Mouse (Mus musculus): ENCODE results near the gene Rpl11. TPM values are rescaled to one million over a fixed set of nuclear protein-coding genes. Genes with fewer than 3 reads are reported as not detected.
"Not testable (repeated sequence)": the region's sequence is repeated elsewhere in the genome, so short reads cannot be mapped to it uniquely, and the experiment has no call there.

Gene Rpl11
- 251 and 261 TPM in 2 replicates for polyA plus RNA-seq (2014; fragmentation: Nextera tagmentation; extraction: Ambion mirVana)

DNA sequence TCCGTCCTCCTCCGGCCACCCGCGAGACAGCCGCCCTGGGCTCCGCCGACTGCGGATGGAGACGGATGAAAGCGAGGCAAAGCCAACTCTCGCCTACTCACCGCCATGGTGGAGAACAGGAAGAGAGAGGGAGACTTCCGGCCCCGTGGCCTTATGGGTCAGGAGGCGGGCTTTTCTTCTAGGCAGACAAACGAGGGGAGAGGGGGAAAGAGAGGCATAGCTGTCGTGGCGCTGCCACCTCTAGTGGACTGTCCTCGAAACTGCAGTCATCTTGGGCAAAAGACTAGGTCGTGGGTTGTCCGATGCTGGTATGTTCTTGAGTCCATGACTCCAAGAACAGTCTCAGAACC is at the start of gene Rpl11:
Rpl11 (minus strand) TSS at position 182 of the 350 bp plus-strand sequence.
- 0% methylated on average over 21 of the region's 21 CpGs for WGBS
- peak; percentile 98 for ATAC-seq (ENCODE audit: low read depth)
- H3K27me3 ChIP-seq (ENCODE audit: control insufficient read depth, insufficient read depth, low read length) = no peaks in the 10 kb centered on the region
- H3K9ac ChIP-seq (replicated peaks; ENCODE audit: low read depth, low read length) = peak within 1 kb of the TSS; percentile 93
- no peaks in the 10 kb centered on the region for H3K9me3 ChIP-seq (ENCODE audit: control insufficient read depth, low read length)
- H3K36me3 ChIP-seq (ENCODE audit: control insufficient read depth, insufficient read depth, low read length) = peaks cover 32% of the 10 kb centered on the region
- H3K4me2 ChIP-seq (ENCODE audit: low read depth, low read length) = peak within 1 kb of the TSS; percentile 96
- H3K4me3 ChIP-seq (ENCODE audit: low read depth, low read length) = peak within 1 kb of the TSS; percentile 97
- peak within 1 kb of the TSS; percentile 94 for H3K27ac ChIP-seq (ENCODE audit: low read depth, low read length)
- H3K4me1 ChIP-seq (ENCODE audit: control insufficient read depth, insufficient read depth, low read length) = peaks cover 10% of the 10 kb centered on the region; the same call in 1 of the 2 replicates

DNA sequence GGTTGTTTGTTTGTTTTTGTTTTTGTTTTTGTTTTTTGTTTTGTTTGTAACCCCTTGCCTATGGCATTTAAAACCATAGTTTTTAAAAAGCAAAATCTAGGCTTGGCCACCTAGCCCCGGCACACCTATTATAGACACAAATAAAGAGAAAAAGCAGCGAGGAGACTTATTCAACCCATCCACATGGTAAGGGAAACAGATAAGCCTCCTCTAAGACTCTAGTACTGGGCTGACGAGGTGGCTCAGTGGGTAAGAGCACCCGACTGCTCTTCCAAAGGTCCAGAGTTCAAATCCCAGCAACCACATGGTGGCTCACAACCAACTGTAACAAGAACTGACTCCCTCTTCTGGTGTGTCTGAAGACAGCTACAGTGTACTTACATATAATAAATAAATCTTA is 48.5 kb upstream of the Rpl11 start:
- H3K27me3 ChIP-seq (ENCODE audit: control insufficient read depth, insufficient read depth, low read length); H3K27ac ChIP-seq (ENCODE audit: low read depth, low read length); H3K9ac ChIP-seq (replicated peaks; ENCODE audit: low read depth, low read length); H3K9me3 ChIP-seq (ENCODE audit: control insufficient read depth, low read length); H3K4me2 ChIP-seq (ENCODE audit: low read depth, low read length); H3K36me3 ChIP-seq (ENCODE audit: control insufficient read depth, insufficient read depth, low read length); H3K4me1 ChIP-seq (ENCODE audit: control insufficient read depth, insufficient read depth, low read length); ATAC-seq (ENCODE audit: low read depth); H3K4me3 ChIP-seq (ENCODE audit: low read depth, low read length): not testable (repeated sequence)
- WGBS = 86% methylated on average over 4 of the region's 4 CpGs

DNA sequence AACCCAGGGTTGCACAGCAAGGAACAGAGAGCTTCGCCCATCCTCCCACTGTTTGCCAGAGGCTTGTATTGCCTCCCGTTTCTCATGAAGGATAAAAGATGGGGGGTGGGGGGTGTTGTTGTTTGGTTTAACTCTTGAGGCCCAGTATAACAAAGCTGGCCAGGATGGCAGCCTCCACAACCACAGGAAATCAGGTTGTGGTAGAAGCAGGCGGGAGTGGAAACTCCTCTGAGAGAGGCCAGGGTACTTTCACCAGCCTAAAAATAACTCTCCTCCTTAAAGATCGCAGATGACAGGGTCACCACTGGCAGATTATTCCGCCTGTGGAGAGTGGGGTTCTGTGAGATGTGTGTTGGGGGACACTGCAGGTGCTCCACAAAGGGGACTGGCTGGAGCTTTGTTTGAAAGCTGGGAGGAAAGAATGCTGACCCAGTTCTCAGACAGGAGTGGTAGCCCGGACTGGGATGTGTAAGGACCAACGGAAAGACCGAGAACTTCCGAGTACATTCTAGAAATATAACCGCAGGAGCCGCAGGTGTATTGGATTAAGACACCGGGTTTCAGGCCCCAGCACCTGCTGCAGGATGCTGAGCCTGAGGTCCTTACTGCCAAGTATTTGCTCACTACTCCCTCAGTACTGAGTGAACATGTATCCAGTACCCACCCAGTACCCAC is 47.3 kb upstream of the Rpl11 start:
- ATAC-seq (ENCODE audit: low read depth) = no peak
- Histone ChIP-seq H3K9me3 (ENCODE audit: control insufficient read depth, low read length) (no peaks in the 10 kb centered on the region), H3K36me3 (ENCODE audit: control insufficient read depth, insufficient read depth, low read length) (no peaks in the 10 kb centered on the region), H3K4me1 (ENCODE audit: control insufficient read depth, insufficient read depth, low read length) (peaks cover 10% of the 10 kb centered on the region), H3K4me2 (ENCODE audit: low read depth, low read length) (no peak overlapping the region), H3K27ac (ENCODE audit: low read depth, low read length) (no peak overlapping the region), H3K4me3 (ENCODE audit: low read depth, low read length) (no peak overlapping the region), H3K9ac (replicated peaks; ENCODE audit: low read depth, low read length) (no peak overlapping the region), H3K27me3 (ENCODE audit: control insufficient read depth, insufficient read depth, low read length) (no peaks in the 10 kb centered on the region)
- 78% methylated on average over 12 of the region's 12 CpGs for WGBS

DNA sequence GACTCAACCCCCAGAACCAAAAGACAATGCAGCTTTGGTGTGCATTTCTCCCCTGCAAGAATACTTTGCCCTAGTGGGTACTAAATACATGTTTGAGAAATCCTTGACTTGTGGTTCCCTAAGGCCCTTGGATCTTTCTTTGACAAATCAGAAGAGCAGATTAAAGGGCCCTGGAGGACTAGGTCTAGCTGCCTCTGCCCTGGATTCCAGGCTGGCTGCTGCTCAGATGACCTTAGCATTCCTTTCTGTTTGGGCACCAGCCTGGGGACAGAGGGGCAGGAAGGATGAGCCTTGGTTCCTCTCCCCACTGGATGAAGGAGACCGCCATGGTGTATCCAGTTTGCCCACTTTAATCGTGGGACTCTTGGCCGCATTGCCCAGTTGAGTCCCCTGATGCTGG is 45.2 kb upstream of the Rpl11 start:
- H3K9ac ChIP-seq (replicated peaks; ENCODE audit: low read depth, low read length) = no peak overlapping the region
- 93% methylated on average over 3 of the region's 3 CpGs for WGBS
- no peaks in the 10 kb centered on the region for H3K36me3 ChIP-seq (ENCODE audit: control insufficient read depth, insufficient read depth, low read length)
- no peaks in the 10 kb centered on the region for H3K9me3 ChIP-seq (ENCODE audit: control insufficient read depth, low read length)
- H3K4me1 ChIP-seq (ENCODE audit: control insufficient read depth, insufficient read depth, low read length) = no peaks in the 10 kb centered on the region
- no peak overlapping the region for H3K4me3 ChIP-seq (ENCODE audit: low read depth, low read length)
- H3K27ac ChIP-seq (ENCODE audit: low read depth, low read length) = no peak overlapping the region
- no peak for ATAC-seq (ENCODE audit: low read depth)
- H3K4me2 ChIP-seq (ENCODE audit: low read depth, low read length) = no peak overlapping the region
- no peaks in the 10 kb centered on the region for H3K27me3 ChIP-seq (ENCODE audit: control insufficient read depth, insufficient read depth, low read length)

DNA sequence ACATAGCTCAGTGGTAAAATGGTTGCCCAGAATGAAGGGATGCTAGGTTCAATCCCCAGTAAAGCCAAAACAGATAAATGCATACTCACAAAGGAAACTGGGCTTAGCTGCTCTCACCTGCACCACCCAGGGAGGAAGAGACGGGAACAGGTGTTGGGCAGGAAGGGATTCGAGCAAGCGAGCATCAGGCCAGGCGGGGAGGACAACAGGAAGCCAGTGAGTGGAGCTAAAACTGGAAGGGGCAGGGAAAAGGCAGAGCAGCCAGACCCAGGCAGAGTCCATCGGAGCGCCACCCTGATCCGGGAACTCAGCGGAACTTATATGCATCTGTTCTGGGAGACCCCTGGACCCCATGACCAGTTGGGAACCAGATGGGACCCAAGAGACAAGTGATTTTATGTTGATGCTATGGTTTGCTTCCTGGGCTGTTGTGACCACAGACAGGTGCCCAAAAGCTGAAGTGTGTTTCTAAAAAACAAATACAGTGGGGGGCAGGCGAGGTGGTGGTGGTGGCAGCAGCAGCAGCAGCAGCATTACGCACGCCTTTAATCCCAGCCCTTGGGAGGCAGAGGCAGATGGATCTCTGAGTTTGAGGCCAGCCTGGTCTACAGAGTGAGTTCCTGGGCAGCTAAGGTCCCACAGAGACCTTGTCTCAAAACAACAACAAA is 43.4 kb upstream of the Rpl11 start:
- H3K27me3 ChIP-seq (ENCODE audit: control insufficient read depth, insufficient read depth, low read length) = no peaks in the 10 kb centered on the region
- WGBS = 76% methylated on average over 11 of the region's 11 CpGs
- no peak overlapping the region for H3K4me2 ChIP-seq (ENCODE audit: low read depth, low read length)
- no peak overlapping the region for H3K4me3 ChIP-seq (ENCODE audit: low read depth, low read length)
- H3K27ac ChIP-seq (ENCODE audit: low read depth, low read length) = no peak overlapping the region
- H3K4me1 ChIP-seq (ENCODE audit: control insufficient read depth, insufficient read depth, low read length) = no peaks in the 10 kb centered on the region
- H3K36me3 ChIP-seq (ENCODE audit: control insufficient read depth, insufficient read depth, low read length) = no peaks in the 10 kb centered on the region
- H3K9ac ChIP-seq (replicated peaks; ENCODE audit: low read depth, low read length) = no peak overlapping the region
- H3K9me3 ChIP-seq (ENCODE audit: control insufficient read depth, low read length) = no peaks in the 10 kb centered on the region
- no peak for ATAC-seq (ENCODE audit: low read depth)

DNA sequence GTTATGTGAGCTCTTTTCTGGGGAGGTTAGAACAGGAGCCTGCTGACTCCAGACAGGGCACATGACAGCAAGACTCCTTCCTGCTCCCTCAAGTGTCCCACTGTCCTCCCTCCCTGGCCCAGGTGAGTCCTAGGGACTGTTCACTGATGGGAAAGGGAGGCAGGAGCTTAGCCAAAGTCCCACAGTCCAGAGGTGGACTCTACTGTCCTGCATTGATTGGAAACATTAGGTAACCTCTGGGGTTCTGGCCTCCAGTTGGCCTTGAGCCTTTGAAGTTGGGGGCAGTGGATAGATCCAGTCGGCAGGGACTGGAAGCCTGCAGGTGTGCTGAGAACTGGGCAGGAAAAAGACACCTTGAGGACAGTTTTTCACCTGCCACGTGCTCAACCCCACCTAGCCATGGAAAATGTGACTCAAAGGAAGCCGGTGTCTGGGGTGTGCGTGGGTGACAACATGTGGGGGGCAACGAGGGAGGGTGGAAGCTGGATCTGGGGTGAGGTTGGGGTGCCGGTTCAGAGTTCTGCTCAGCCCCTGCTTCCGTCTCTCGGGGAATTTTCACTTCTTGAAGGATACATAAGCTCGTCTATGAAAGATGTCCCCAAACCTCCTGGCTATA is 42.4 kb upstream of the Rpl11 start:
- WGBS = 81% methylated on average over 9 of the region's 9 CpGs
- Histone ChIP-seq H3K36me3 (ENCODE audit: control insufficient read depth, insufficient read depth, low read length) (no peaks in the 10 kb centered on the region), H3K27me3 (ENCODE audit: control insufficient read depth, insufficient read depth, low read length) (no peaks in the 10 kb centered on the region), H3K27ac (ENCODE audit: low read depth, low read length) (no peak overlapping the region), H3K9ac (replicated peaks; ENCODE audit: low read depth, low read length) (no peak overlapping the region), H3K4me1 (ENCODE audit: control insufficient read depth, insufficient read depth, low read length) (no peaks in the 10 kb centered on the region), H3K4me3 (ENCODE audit: low read depth, low read length) (no peak overlapping the region), H3K9me3 (ENCODE audit: control insufficient read depth, low read length) (no peaks in the 10 kb centered on the region), H3K4me2 (ENCODE audit: low read depth, low read length) (no peak overlapping the region)
- ATAC-seq (ENCODE audit: low read depth) = no peak

DNA sequence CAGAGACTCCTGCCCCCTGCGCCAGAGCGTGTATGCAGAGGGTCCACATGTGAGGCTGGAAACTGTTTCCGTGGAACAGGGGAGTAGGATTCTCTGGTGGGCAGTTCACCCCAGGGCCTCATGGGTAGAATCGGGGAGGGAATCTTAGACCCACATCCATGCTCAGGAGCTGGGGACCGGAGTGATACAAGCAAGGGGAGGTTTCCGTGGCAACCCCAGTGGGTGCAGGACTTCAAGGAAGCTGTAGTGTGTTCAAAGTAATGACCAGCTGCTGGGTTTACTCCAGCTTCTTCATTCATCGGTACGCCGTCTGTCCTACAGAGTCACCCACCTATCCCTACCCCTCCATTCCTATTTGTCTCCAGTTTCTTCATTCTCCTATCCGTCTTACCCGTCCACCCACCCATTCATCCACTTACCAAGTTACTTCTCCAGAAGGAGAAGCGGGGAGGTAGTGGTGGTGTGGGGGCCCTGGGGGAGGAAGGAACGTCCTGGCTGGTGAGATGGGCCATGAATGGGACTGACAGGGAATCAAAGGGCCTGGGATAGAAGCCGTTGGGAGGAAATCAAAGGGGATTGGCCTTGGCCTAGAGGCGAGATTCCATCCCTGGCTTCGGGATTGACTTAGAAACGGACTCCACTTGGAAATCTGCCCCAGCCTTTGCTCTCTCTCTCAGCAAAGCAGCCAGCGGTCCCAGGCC is 41.4 kb upstream of the Rpl11 start:
- Histone ChIP-seq H3K4me2 (ENCODE audit: low read depth, low read length) (no peak overlapping the region), H3K36me3 (ENCODE audit: control insufficient read depth, insufficient read depth, low read length) (no peaks in the 10 kb centered on the region), H3K9ac (replicated peaks; ENCODE audit: low read depth, low read length) (no peak overlapping the region), H3K4me1 (ENCODE audit: control insufficient read depth, insufficient read depth, low read length) (no peaks in the 10 kb centered on the region), H3K27ac (ENCODE audit: low read depth, low read length) (no peak overlapping the region), H3K4me3 (ENCODE audit: low read depth, low read length) (no peak overlapping the region), H3K27me3 (ENCODE audit: control insufficient read depth, insufficient read depth, low read length) (no peaks in the 10 kb centered on the region), H3K9me3 (ENCODE audit: control insufficient read depth, low read length) (no peaks in the 10 kb centered on the region)
- whole genome bisulfite sequencing = 64% methylated on average over 18 of the region's 18 CpGs
- peak; percentile 69 for ATAC-seq (ENCODE audit: low read depth)

DNA sequence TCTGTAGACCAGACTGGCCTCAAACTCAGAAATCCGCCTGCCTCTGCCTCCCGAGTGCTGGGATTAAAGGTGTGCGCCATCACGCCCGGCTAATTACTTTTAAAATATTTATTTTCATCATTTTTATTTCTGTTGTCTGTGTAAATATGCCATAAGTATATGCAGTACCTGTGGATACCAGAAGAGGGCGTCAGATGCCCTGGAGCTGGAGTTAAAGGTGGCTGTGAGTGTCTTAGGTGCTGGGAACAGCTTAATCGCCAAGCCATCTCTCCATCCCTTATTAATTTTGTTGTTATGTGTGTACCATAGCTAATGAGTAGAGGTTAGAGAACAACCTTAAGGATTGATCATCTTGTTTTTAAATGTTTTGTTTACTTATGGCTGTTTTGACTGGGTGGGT is 39.3 kb upstream of the Rpl11 start:
- Histone ChIP-seq H3K4me3 (ENCODE audit: low read depth, low read length) (no peak overlapping the region), H3K9ac (replicated peaks; ENCODE audit: low read depth, low read length) (no peak overlapping the region), H3K4me2 (ENCODE audit: low read depth, low read length) (no peak overlapping the region), H3K27me3 (ENCODE audit: control insufficient read depth, insufficient read depth, low read length) (no peaks in the 10 kb centered on the region), H3K4me1 (ENCODE audit: control insufficient read depth, insufficient read depth, low read length) (no peaks in the 10 kb centered on the region), H3K36me3 (ENCODE audit: control insufficient read depth, insufficient read depth, low read length) (no peaks in the 10 kb centered on the region), H3K27ac (ENCODE audit: low read depth, low read length) (no peak overlapping the region), H3K9me3 (ENCODE audit: control insufficient read depth, low read length) (no peaks in the 10 kb centered on the region)
- whole genome bisulfite sequencing = 91% methylated on average over 7 of the region's 7 CpGs
- ATAC-seq (ENCODE audit: low read depth) = no peak

DNA sequence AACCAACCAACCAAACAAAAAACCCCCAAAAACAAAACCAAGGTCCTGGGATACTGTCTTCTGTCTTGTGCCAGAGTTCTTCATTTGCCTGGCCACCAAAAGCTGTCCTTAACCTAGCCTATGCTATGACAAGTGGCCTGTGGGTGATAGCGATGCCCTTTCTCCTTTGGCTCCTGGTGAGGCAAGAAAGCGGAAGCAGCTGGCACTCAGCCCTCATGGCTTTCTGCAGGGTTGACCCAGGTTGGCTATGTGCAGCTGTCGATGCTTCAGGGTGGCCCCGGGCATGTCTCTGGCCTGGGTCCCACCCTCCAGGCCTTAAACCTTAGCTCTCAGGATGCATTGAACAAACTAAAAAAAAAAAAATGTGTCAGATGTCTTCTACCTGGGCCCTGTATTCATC is 38.1 kb upstream of the Rpl11 start:
- Histone ChIP-seq H3K4me2 (ENCODE audit: low read depth, low read length) (no peak overlapping the region), H3K9ac (replicated peaks; ENCODE audit: low read depth, low read length) (no peak overlapping the region), H3K4me1 (ENCODE audit: control insufficient read depth, insufficient read depth, low read length) (no peaks in the 10 kb centered on the region), H3K4me3 (ENCODE audit: low read depth, low read length) (no peak overlapping the region), H3K27ac (ENCODE audit: low read depth, low read length) (no peak overlapping the region), H3K27me3 (ENCODE audit: control insufficient read depth, insufficient read depth, low read length) (no peaks in the 10 kb centered on the region), H3K9me3 (ENCODE audit: control insufficient read depth, low read length) (no peaks in the 10 kb centered on the region), H3K36me3 (ENCODE audit: control insufficient read depth, insufficient read depth, low read length) (no peaks in the 10 kb centered on the region)
- ATAC-seq (ENCODE audit: low read depth) = no peak
- 93% methylated on average over 4 of the region's 4 CpGs for WGBS

Data from neural tube, embryonic 14.5 days (tissue).